Mouse (Mus musculus) liver, adult 2 months (tissue): ENCODE results near the gene Gpr27.

Source experiments
- CTCF ChIP-seq: fragments of 200-500 bp; IDR thresholded peaks from 2 replicates; pipeline ENCODE4 v1.5.1; 2011; ENCODE audit warnings: low read depth, low read length, control low read depth
- POLR2A ChIP-seq: fragments of 200-500 bp; IDR thresholded peaks from 2 replicates; pipeline ENCODE4 v1.6.1; 2011; ENCODE audit warnings: low read length, control low read depth; ENCODE audit not compliant: insufficient read depth; ENCODE audit errors: extremely low read depth

GRCm38 (mm10) chr6:99646344-99646743 is 46.1 kb upstream of the Gpr27 start:
- TF ChIP-seq POLR2A = no peak
- no peak for TF ChIP-seq CTCF
